Mouse (Mus musculus) mesoderm, embryonic 11.5 days (tissue): ENCODE results near the gene Zpbp.
A peak's percentile ranks its signal among the peaks of the same experiment; 100 is the strongest.

Experiments used
- DNase-seq: peaks from one replicate; pipeline ENCODE4 v3.0.0-alpha.2; 2012; ENCODE audit warnings: low read depth, low spot score

Gene Zpbp

DNA sequence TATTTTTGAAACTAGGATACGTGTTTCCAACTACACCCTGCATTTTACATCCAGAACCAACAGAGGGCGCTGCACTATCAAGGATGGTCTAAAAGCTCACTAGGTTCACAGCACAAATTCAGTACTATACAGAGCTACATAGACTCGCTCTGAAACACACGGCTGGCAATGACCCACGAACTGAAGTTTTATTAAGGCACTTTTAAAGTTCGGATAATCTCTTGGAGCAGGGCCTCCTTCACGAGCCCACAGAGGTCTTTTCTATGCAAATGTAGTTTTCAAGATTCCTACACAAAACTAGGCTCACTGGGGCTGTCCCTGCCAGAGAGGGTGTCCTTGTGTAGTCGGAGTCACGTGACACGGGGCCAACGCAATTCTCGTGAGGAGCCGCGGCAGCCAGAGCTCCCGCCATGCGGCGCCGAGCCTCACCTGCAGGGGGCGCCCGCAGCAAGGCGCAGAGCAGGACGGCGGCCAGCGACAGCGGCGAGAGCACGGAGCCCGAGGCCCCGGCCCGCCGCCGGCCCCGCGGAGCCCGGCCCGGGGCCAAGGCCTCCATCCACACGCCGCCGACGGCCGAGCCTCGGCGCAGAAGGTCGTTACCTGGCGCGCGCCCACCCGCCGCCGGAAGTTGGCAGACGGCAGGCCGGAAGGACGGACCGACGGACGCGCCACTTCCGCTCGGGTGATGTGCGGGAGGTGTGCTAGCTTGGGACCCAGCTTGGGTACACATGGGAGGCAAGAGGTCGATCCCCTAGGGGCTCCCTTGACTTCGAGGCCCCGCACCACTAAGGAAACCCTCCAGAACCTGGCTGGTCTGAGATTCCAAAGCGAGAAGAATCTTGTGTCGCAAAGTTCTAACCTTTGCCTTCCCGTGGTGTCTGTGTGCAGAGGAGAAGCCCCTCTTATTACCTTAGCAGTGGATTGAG is at the start of gene Zpbp, which contains the start of gene Spata48:
Gene Zpbp, minus strand, starts transcription at position 774 of the 926 bp plus-strand sequence.
Gene Spata48, plus strand, starts transcription at position 460 of the 926 bp plus-strand sequence.
- peak; percentile 94 for DNase-seq

GRCm38 (mm10) chr11:11509413-11509812 is 47.2 kb upstream of the Zpbp start:
- DNase-seq = no peak

- DNase-seq = no peak
Measured at GRCm38 (mm10) chr11:11506187-11506586, 44.0 kb upstream of the Zpbp start.

GRCm38 (mm10) chr11:11499944-11500343 is 37.7 kb upstream of the Zpbp start:
- DNase-seq = peak; percentile 37

DNA sequence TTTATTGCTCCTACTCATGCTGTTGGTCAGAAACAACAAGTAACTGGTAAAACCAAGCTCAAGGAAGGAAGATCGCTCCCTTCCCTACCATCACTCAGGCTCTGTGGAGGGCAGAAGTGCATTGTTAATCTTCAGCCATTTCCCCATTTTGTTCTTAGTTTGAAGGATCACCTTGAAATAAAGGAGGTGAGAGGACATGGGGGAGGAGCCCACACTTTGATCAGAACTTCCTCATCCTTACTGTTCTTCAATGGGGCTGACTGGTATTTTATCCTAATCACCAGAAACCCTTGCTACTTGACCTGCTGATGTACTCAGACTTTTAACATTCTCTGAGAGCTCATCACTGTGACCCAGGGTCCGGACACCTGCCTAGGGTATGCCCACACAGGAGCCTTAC is 33.5 kb upstream of the Zpbp start:
- DNase-seq = no peak

DNA sequence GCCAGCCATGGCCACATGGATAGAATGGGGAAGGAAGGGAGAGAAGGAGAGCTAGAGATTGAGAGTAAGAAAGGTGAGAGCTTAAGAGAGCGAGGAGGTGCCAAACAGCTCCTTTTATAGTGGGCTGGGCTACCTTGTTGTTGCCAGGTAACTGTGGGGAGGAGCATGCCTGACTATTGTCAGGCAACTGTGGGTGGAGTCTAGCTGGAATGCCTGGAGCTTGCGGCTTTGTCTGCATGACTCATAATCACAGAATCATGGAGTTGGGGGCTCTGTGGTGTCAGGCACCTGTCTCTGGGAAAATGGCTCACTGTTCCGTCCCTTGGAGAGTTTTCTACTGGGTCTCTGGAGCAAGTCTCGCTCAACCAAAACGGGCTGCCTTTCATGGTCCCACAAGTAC is 29.8 kb upstream of the Zpbp start:
- no peak for DNase-seq

DNA sequence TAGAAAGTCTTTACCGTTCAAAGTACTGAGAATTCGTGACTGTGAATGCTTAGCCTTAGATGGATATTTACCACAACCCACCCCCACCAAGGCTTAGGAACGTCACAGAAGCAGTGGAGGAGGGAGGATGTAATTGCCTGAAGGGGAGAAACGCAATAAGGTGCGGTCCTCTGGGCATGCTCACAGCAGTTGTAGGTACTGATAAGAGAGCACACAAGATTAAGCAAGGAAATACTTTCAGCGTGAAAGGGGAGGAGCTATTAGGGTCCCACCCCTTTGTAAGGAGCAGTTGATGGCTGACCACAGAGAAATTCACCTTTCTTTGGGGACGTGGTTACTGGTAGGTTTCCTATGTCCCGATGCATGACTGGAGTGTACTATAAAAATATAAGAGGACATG is 22.2 kb upstream of the Zpbp start:
- DNase-seq = no peak

DNA sequence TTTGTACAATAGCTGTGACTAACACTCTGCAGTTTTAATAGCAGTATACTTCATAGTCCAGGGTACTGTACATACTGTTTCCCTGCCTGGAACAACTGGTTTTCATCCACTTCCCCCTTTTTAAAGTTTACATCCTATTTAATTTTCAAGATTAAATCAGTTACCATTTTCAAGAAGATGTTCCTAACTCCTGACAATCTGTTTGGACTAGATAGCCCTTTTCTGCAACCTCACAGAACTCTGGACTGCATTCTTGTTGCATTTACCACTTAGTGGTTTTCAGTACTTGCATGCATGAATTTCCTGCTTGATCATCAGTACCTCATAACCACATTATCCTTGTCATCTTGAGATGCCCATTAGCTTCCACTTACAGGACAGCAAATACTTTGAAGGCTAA is 6.7 kb upstream of the Zpbp start:
- DNase-seq = no peak

- DNase-seq = no peak
Measured at GRCm38 (mm10) chr11:11462561-11462890, 318 bp upstream of the Zpbp start.

DNA sequence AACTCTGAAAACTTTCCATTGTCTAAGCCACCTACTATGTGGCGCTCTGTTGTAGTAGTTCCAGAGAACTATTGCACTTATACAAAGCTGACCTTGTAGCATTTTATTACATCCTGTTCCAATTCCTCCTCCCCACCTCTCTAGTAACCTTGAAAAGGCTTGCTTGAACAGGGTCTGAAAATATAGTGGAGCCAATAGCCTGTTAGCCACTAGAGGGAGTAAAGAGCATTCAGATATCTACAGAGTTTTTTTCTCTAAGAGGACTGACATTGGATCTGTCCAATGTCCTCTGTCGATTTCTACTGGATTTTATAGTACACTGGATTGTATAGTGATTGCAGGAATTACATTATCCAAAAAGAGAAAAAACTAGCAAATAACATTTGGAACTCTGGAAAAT is 7.2 kb downstream of the Zpbp start:
- peak; percentile 27 for DNase-seq

- no peak for DNase-seq
Measured at GRCm38 (mm10) chr11:11417356-11417755, 44.9 kb downstream of the Zpbp start.

DNA sequence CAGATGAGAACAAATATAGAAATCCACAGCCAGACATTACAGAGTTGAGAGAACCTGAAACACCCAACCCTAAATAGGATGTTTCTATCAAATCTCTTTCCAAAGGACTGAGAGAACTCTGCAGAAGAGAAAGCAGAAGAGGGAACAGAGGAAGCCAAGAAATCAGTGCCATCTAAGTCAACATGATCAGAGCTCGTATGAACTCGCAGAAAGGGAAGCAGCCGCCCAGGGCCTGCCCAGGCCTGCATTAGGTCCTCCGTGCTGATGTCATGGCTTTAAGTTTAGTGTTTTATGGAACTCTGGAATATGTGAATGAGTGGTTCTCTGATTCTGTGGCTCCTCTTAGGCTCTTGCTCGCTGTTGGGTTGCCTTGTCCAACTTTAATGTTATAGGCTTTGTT is 48.0 kb downstream of the Zpbp start:
- DNase-seq = no peak

- DNase-seq = no peak
Measured at GRCm38 (mm10) chr11:11394686-11395085, 67.5 kb downstream of the Zpbp start.

DNA sequence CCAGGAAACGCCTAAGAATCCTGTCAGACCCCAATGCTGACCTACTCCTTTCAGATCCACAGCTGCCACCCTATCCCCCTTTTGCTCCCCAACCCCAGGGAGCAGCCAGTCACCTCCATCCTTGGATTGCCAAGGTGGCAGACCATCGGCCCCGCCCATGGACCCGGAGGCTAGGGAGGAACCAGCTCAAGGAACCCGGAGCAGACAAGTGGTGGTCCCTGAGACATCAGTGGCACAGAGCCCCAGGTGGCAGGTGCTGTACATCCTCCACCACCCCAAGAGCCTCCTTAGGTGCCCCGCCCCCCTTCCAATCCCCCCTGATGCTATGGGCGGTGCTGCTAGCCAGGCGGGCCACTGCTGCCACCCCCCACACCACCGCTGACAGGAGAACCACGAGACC is 69.0 kb downstream of the Zpbp start:
- DNase-seq = no peak

GRCm38 (mm10) chr11:11371305-11371704 is 90.9 kb downstream of the Zpbp start:
- DNase-seq = no peak

DNA sequence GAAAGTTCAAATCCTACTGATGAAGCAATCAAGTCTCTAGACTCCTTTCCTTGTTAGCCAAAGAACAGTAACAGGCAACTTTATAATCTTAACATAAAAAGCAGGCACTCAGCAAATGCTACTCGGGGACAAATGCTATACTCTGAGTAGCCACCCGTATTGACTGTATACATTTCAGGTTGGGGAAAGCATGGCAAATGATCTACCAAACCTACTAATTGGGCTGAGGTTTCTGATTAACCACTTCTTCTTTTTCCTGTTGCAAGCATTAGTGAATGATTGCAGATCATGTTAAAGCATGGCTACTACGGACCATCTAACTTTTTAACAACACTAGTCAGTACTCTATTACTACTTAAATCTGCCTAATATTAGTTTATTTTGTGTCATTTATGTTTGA is 178.7 kb downstream of the Zpbp start:
- no peak for DNase-seq

DNA sequence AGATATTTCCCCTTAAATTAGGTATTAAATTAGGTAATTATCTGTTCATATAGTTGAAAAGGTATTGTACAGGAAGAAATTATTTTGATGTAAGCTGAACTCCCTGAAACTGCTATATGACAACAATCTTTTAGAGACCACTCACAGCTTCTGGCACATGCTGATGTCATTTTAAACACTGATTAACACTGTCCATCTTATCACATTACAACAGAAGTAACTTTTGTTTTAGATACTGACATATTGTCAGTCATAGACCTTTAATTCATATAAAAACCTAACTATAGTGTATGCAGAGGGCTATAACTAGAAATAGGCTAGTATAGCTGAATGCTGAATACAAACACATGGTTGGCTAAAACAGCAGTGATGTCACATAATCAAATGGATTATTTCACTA is 182.1 kb downstream of the Zpbp start:
- no peak for DNase-seq

DNA sequence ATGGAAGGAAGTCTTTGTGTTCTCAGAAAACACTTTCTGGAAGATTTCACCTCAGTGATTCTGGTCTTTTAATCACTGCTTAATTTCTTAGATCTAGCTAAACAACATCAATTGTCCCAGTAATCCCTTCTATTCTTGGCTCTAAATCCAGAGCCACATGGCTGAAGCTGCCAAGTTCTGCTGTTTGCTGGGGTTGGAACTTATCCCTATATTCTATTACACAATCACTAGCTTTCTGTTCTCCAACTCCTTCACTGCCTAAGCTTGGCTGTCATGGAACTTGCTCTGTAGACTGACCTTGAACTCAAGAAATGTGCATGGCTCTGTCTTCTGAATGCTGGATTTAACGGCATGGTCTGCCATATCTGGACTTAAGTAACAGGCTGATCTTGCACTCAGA is 204.9 kb downstream of the Zpbp start:
- DNase-seq = no peak

- DNase-seq = no peak
Measured at GRCm38 (mm10) chr11:11242694-11243377, 219.4 kb downstream of the Zpbp start.

GRCm38 (mm10) chr11:11239346-11239745 is 222.9 kb downstream of the Zpbp start:
- DNase-seq = peak; percentile 19
